Mouse (Mus musculus): Measurements from ENCODE around the gene Nox4.
"Not testable (repeated sequence)": the region's sequence is repeated elsewhere in the genome, so short reads cannot be mapped to it uniquely, and the experiment has no call there.

The Nox4 gene

DNA sequence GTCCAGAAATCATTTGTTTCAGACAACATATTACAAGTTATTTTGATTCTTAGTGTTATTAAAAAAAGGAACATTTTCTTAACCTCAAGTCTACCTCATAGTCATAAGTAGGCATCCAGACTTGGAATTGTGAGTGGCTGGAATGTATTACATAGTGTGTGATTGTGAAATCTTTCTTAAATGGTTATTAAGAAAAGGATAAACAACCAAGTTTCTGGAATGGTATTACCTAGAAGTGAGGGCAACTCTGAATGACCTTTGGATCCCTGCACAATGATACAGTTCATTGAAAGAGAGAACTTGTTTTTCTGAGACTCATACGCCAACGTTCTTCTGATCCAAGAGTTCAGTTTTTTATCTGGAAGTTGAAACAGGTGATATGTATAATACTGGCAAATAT is 125.4 kb downstream of the Nox4 start:
- no peak for DNase-seq (ENCODE audit: extremely low read depth, low read depth)

DNA sequence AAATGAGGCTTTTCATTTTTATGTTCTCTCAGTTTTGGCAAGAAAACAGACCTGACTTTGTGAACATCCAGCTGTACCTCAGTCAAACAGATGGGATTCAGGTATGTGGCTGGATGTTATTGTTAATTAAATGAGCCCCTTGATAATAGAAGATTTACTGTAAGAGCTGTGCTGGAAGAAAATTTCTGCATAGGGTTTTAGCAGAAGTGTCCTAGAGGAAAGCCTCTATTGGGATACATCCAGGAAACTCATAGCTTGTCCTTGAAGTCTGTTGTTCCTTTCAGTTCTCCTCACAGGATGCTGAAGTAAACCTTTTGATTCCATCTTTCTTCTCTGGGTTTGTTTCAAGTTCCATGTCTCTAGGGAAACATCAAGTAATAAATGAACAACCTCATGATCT is 128.4 kb downstream of the Nox4 start:
- DNase-seq (ENCODE audit: extremely low read depth, low read depth): no peak

DNA sequence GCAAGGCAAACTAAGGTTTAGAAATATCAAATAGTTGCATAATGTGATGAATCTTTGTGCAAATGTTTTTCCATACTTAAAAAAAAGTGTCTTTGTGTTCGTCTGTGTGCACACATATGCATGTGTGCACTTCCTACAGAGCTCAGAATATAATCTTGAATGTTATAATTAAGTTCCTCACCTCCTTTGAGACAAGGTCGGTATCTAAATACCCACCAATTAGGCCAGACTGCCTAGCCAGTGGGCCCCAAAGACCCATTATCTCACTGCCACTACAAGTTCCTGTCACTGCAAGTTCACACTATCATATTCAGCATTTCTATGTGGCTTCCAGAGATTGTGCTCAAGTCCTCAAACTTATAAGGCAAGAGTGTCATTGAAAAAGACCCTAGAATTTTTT is 129.0 kb downstream of the Nox4 start:
- no peak for DNase-seq (ENCODE audit: extremely low read depth, low read depth)

DNA sequence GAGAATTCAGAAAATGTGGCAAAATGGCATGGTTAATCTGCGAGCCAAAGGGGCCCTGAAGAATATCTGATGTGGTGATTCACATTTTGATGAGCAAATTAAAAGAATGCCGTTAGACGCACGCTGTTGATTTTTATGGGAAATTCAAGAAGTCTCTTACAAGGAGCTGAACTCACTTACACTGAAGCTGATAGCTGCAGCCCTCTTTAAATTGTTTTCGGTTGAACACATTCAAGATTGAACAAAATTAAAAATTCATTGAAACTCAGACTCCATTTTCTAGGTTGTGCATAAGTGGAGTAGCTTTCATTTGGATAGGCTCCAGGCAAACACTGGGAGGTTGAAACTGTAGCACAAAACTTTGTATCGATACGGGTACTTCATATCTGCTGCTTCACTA is 151.1 kb downstream of the Nox4 start:
- DNase-seq (ENCODE audit: extremely low read depth, low read depth): no peak

DNA sequence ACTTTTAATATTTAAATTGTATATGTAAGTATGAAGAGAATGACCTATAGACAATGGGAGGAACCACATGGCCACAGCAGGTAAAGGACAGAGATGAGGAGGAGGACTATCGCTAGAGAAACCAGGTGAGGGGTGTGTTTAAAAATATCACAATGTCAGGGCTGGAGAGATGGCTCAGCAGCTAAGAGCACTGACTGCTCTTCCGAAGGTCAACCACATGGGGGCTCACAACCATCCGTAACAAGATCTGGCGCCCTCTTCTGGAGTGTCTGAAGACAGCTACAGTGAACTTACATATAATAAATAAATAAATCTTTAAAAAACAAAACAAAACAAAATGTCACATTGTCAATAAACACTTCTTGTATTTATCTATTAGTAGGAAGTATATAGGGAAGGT is 165.5 kb downstream of the Nox4 start:
- not testable (repeated sequence) for DNase-seq (ENCODE audit: extremely low read depth, low read depth)

DNA sequence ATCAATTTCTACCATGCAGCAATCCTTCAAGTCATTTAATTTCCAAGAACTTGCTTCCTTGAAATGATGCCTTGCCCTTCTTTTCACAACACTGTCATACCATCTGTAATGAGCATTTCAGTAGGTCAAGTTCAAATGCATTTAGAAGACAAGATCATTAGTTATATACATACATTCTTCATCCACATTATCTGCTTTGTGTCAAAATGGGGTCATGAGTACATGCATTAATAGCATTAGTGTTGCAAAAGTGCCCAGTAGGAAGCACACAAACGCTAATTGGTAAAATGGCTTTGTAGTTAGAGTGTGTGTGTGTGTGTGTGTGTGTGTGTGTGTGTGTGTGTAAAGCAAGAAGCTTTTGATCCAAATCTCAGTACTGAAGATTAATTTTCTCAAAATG is 167.4 kb downstream of the Nox4 start:
- no peak for DNase-seq (ENCODE audit: extremely low read depth, low read depth)

Data from MEL-GATA-1-ER (cell line).